Mouse (Mus musculus): ENCODE results near the gene Ston1.

The Ston1 gene

GRCm38 (mm10) chr17:88696656-88697333 lies 99.3 kb downstream of the Ston1 start:
- no peak for DNase-seq

GRCm38 (mm10) chr17:88700901-88701300 lies 103.4 kb downstream of the Ston1 start:
- no peak for DNase-seq

- no peak for DNase-seq
These were observed 104.9 kb downstream of the Ston1 start for GRCm38 (mm10) chr17:88702345-88702744.

- no peak for DNase-seq
These were observed 105.6 kb downstream of the Ston1 start for GRCm38 (mm10) chr17:88703112-88703511.

DNA sequence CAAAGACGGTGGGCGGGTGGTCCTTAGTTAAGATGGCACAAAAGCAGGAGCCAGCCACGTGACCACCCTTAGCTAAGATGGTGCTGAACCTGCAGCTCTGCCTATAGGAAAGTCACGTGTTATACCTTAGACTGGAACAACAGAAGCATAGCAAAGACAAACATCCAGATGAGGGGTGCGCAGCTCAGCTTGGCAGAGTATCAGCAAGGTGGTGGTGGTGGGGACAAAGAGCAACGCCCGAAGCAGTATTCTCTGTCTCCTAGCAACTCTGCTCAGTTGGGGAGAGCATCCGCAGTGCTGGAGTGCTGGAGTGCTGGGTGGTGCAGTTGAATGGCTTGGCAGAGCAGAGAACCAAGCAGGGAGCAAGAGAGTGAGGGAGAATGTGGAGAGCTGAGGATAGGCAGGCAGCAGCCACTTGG lies 108.8 kb downstream of the Ston1 start:
- DNase-seq = no peak

Data from cerebellum, adult 8-10 months (tissue).